Mouse (Mus musculus) ovary, postnatal 14 days (tissue): Measurements from ENCODE around the gene Arl5b.

Source experiments
- DNase-seq: peaks from one replicate; pipeline ENCODE4 v3.0.0; 2022; ENCODE audit warnings: low spot score

Gene Arl5b

DNA sequence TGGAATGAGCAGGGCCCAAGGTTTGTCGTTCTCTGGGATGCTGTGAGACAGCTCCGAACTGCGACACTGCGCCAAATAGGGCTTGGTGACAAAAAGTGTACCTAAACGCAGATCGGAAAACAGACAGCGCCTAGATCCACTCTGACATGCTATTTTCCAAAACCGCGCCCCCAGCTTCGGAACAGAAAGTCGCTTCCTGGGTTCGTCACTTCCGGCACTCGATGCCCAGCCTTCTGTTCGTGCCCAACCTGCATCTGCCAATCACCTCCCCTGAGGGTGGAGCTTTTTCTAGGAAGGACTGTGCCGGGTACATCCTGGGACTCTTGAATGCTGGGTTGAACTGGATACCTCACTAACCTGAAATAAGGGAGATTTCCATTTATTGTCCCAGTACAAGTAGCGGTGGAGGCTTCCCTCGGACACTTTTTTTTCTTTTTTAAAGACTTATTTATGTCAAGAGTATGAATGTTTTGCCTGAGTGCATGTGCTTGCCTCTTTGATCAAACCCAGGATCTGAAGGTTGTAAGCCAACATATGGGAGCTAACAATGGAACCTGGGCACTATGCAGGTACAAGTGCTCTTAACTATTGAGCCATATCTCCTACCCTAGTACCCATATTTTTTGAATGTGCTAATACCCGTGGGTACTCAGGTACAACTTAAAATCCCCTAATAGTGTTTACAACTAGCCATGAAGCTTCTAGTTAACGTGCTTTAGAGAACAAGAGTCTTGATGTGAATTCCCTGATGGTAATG lies at the start of gene Arl5b:
Gene Arl5b (plus strand): TSS at position 279 of the 757 bp plus-strand sequence.
- peak; percentile 90 for DNase-seq

- no peak for DNase-seq
Observed at GRCm38 (mm10) chr2:15007531-15007930, 41.7 kb upstream of the Arl5b start.

DNA sequence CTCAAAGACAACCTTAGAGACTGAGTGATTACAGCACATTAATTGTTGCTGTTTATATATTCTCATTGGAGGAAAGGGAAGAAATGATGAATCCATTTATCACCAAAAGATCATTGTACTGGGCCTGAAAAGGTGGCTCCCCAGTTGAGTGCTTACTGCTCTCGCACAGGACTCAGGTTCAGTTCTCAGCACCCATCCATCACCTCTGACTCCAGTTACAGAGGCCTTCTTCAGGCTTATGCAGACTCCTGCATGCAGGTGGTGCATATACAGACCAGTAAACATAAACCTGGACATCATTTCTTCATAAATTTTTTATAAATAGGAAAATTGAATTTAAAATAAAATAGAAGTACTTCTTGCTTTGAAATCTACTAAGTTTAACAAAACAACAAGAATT lies 41.1 kb upstream of the Arl5b start:
- DNase-seq: no peak

DNA sequence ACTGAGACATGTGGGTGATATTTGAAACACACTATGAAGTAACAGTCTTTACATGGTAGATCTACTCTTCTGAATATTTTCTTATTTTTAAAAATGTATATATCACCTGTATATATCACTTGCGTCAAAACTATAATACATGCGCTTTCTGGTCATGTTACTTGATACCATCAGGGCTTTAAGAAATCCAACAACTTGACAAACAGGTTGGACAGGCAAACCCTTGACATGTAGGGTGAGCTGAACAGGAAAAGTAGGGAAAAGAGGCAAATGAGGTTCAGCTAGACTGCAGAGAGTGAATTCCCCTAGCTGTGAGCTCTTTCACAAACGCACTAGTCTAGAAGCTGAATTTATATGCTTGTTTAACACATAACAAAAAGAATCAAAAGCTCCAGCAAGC lies 22.4 kb upstream of the Arl5b start:
- DNase-seq: no peak

DNA sequence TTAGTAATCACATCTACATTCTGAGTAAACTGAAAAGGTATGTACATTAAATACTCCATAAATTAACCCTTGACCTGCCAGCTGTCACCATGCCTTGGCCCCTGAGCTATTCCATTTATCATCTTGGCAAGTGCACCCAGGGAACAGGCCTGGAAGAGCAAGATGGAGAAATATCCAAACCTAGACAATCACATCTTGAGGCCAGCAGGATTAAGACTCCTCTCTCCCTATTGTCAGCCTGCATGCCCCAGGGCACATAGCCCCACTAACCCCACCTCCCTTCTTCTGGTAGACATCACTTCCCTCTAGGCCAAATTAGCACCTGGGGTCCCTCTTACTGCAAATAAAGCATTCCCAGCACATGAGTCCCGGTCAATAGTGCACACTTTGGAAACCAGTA lies 21.4 kb upstream of the Arl5b start:
- DNase-seq: no peak

GRCm38 (mm10) chr2:15038705-15039104 lies 10.5 kb upstream of the Arl5b start:
- no peak for DNase-seq

DNA sequence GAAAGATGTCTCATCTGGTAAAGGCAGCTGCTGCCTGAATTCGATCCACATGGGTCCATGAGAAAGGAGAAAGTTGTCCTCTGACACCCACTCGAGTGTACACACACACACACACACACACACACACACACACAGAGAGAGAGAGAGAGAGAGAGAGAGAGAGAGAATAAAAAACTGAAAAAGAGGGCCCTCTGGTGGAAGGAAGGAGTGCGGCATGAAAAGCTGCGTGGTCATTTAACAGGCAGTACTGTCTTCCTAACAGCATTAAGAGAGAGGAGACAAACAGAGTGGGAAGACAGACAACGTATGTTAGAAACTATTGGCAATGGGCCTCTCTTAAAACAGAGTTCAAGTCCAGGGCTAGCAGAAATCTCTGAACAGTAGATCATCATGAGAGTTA lies 8.9 kb upstream of the Arl5b start:
- DNase-seq: no peak

- DNase-seq: no peak
Observed at GRCm38 (mm10) chr2:15054496-15054895, 5.3 kb downstream of the Arl5b start.

DNA sequence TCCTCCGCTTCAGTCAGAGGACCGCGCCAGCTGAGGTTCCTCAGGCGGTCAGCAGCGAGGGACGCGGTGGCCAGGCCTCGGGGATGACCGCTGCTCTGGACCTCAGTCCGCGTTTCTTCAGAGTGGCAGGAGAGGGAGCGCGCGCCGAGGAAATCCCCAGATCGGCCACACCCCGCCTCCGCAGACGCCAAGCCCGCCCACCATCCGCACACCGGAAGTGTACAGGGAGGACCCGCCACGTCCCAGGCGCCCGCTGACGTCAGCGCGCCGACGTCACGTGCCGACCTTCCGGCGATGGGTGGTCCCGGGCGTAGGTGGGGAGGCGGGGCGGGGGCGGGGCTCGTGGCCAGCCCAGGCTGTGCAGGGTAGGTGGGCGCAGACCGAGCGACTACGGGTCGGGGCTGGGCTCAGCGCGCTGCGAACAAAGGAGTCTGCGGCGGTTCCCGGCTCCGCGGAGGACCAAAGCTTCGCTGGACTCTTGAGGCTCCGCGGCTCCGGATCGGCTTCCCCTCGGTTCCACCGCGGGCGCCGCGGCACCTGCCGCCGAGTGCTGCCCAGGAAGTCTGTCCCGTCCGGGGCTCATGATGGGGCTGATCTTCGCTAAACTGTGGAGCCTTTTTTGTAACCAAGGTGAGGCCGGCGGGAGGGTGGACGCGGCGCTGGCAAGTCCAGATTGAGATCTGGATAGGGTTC lies 5.9 kb downstream of the Arl5b start, which contains the start of gene Nsun6:
Gene Nsun6 (minus strand): TSS at position 125 of the 693 bp plus-strand sequence.
- DNase-seq: peak; percentile 94

- DNase-seq: no peak
Observed at GRCm38 (mm10) chr2:15055741-15056151, 6.6 kb downstream of the Arl5b start.

DNA sequence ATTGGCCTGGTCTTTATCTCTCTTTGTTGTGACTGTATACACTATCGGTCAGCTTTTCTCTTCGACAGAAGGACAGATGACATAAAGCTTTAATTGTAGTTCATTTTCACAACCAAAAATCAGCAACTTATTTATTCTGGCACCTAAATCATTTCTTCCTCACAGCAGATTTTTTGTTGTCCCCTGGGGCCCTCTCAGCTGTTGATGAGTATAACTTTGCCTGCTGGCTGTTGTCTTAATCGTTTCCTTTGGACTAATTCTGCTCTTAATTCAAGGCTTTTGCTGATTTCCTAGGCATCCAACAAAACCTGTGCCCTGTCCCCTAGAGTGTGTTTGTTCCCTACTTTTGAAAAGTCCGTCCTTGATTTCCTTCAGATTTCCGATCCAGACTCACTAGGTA lies 9.0 kb downstream of the Arl5b start:
- no peak for DNase-seq

- no peak for DNase-seq
Observed at GRCm38 (mm10) chr2:15060856-15061255, 11.7 kb downstream of the Arl5b start.

DNA sequence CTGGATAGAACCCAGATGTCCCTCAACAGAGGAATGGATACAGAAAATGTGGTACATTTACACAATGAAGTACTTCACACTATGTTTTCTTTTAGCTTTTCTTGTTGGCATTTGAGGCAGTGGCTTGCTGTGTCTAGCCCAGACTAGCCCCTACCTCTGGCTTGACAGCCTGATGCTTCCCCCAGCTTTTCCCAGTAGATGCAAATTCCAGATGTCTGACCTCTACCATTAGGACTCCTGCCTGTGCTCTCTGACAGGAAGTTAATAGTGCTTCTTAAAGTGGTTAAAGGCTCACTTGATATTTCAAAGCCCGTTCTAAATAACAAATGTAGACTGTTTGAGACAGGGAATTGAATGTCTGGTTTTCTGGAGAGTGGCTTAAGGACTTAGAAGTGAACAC lies 14.6 kb downstream of the Arl5b start:
- DNase-seq: no peak

DNA sequence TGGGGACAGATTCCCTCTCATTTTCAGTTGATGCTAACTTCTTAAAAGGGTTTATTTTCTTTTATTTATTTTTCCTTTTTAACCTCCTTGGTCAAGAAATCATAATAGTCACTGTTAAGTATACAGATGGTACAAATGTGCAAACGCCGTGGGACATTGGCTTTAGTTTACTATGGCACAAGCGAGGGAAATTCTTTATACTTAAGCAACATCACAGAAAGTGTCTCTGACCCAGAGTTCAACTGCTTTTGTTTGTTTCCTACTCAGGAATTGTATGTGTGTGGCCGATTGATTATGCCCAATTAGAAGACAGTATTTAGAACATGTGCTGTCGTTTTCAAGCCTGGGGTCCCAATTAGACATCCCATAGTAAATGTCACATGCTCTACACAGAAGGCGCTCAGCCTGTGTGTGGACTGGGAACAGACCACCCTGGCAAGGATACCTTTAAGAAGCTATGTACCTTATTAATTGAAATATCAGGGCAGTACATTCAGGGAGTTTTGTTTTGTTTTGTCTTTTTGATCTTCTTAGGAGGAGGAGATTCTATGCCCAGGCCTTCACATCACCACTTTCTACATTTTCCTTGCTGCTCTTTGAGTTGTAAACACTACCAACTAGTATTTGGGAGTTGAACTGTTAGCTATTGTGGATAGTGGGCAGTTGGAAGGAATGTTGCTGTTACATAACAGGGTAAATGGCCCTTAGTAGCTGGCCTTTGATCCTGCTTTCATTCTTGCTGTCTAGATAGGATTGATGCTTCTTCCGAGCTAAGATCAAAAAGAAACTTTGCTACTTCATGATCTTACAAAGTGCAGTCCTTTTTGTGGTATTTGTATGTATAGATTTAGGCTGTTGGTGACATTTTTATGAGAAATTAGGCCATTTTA lies 15.4 kb downstream of the Arl5b start:
- DNase-seq: no peak

GRCm38 (mm10) chr2:15065447-15065846 lies 16.3 kb downstream of the Arl5b start:
- no peak for DNase-seq

GRCm38 (mm10) chr2:15067091-15067490 lies 17.9 kb downstream of the Arl5b start:
- no peak for DNase-seq

- DNase-seq: no peak
Observed at GRCm38 (mm10) chr2:15083702-15084101, 34.5 kb downstream of the Arl5b start.

- no peak for DNase-seq
Observed at GRCm38 (mm10) chr2:15087308-15087707, 38.1 kb downstream of the Arl5b start.

- DNase-seq: no peak
Observed at GRCm38 (mm10) chr2:15096514-15097090, 47.4 kb downstream of the Arl5b start.

- no peak for DNase-seq
Observed at GRCm38 (mm10) chr2:15104386-15104785, 55.2 kb downstream of the Arl5b start.

DNA sequence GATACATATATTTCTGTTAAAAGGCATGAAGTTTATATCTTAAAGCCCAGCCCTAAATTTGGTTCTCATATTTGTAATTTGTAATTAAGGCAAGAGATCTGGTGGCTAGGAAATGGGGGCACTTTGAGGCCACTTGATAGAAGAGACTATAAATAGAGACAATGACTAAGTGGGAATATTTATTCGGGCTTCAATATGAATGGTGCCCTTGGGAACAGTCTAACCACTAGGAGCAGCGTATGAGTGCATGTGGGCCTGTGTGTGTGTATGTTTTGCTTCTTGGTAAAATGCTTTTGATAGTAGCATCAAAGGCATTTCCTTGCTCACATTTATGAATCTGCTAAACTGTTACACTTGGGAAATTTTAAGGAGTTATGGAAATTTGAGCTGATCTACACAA lies 62.1 kb downstream of the Arl5b start:
- no peak for DNase-seq

- no peak for DNase-seq
Observed at GRCm38 (mm10) chr2:15111808-15112440, 62.7 kb downstream of the Arl5b start.
